Mouse (Mus musculus) C2C12 (cell line): Measurements from ENCODE around the gene Chd3.

Experiments used
- CEBPB ChIP-seq: IDR thresholded peaks from one replicate; pipeline ENCODE4 v1.6.1; 2011; ENCODE audit warnings: low read depth, mild to moderate bottlenecking, control low read depth, moderate library complexity
- CTCF ChIP-seq: IDR thresholded peaks from one replicate; pipeline ENCODE4 v1.5.1; 2011; ENCODE audit not compliant: control insufficient read depth, insufficient read depth, insufficient read length
- FOSL1 ChIP-seq: IDR thresholded peaks from one replicate; pipeline ENCODE4 v1.8.0; 2011; ENCODE audit warnings: mild to moderate bottlenecking, low read length; ENCODE audit not compliant: poor library complexity, insufficient read depth, severe bottlenecking
- MYOG ChIP-seq: IDR thresholded peaks from one replicate; pipeline ENCODE4 v1.6.1; 2011; ENCODE audit not compliant: control insufficient read depth, insufficient read length; ENCODE audit errors: extremely low read depth

- no peak for TF ChIP-seq CTCF
- no peak for TF ChIP-seq MYOG
- no peak for TF ChIP-seq FOSL1
- TF ChIP-seq CEBPB = no peak
Observed at GRCm38 (mm10) chr11:69357690-69358089, 11.5 kb downstream of the Chd3 start.
